Mouse (Mus musculus) kidney, postnatal 25 days (tissue): Measurements from ENCODE around the gene Tenm4.

Source experiments
- DNase-seq, 2 experiments: peaks; one replicate each; pipeline ENCODE4 v3.0.0; 2021; ENCODE audit warnings: mixed read lengths in 2 of 2

Gene Tenm4

GRCm38 (mm10) chr7:96879593-96879992, 708.5 kb downstream of the Tenm4 start:
- DNase-seq: no peak

- no peak for DNase-seq
These were observed 709.3 kb downstream of the Tenm4 start for GRCm38 (mm10) chr7:96880221-96880944.

- no peak for DNase-seq
These were observed 712.3 kb downstream of the Tenm4 start for GRCm38 (mm10) chr7:96883297-96883696.

GRCm38 (mm10) chr7:96887088-96887654, 716.1 kb downstream of the Tenm4 start:
- no peak for DNase-seq

GRCm38 (mm10) chr7:96889061-96890034, 718.3 kb downstream of the Tenm4 start:
- peak; percentile 8 to 48 for DNase-seq

- no peak for DNase-seq
These were observed 719.1 kb downstream of the Tenm4 start for GRCm38 (mm10) chr7:96890035-96890621.

GRCm38 (mm10) chr7:96890987-96891386, 719.9 kb downstream of the Tenm4 start:
- DNase-seq: no peak

- no peak for DNase-seq
These were observed 728.1 kb downstream of the Tenm4 start for GRCm38 (mm10) chr7:96899036-96899569.

GRCm38 (mm10) chr7:96902183-96902582, 731.1 kb downstream of the Tenm4 start:
- DNase-seq: no peak

- no peak for DNase-seq
These were observed 732.3 kb downstream of the Tenm4 start for GRCm38 (mm10) chr7:96903088-96903985.

- no peak for DNase-seq
These were observed 733.4 kb downstream of the Tenm4 start for GRCm38 (mm10) chr7:96904442-96904841.

- no peak for DNase-seq
These were observed 733.9 kb downstream of the Tenm4 start for GRCm38 (mm10) chr7:96904936-96905335.

- no peak for DNase-seq
These were observed 734.4 kb downstream of the Tenm4 start for GRCm38 (mm10) chr7:96905422-96905821.

- no peak for DNase-seq
These were observed 735.2 kb downstream of the Tenm4 start for GRCm38 (mm10) chr7:96906216-96906615.

GRCm38 (mm10) chr7:96907971-96908680, 737.1 kb downstream of the Tenm4 start:
- DNase-seq: no peak

- peak; percentile 44 to 57 for DNase-seq
These were observed 738.8 kb downstream of the Tenm4 start for GRCm38 (mm10) chr7:96909856-96910255.

- DNase-seq: no peak
These were observed 739.4 kb downstream of the Tenm4 start for GRCm38 (mm10) chr7:96910310-96910960.

GRCm38 (mm10) chr7:96914031-96914430, 743.0 kb downstream of the Tenm4 start:
- DNase-seq: peak; percentile 80 to 88

- peak; percentile 55 to 72 for DNase-seq
These were observed 744.5 kb downstream of the Tenm4 start for GRCm38 (mm10) chr7:96915452-96916105.
